ENCODE assay signal across 15 mouse cellular contexts in the genomic region with DNA sequence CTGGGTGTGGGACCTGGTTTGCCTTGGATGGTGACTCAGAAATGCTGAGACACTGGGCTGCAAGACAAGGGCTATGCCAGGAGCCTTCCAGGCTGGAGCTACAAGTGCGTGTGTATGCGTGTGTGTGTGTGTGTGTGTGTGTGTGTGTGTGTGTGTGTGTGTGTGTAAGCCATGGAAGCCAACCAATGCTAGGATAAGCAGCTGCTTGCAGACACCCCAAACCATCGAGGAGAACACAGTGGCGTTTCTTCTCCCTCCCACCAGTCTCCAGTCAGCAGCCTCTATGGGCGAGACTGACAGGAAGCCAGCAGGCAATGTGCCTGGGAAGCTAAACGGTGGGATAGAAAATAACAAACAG. TPM values are rescaled to one million over a fixed set of nuclear protein-coding genes. Genes with fewer than 3 reads are reported as not detected.
DNase-seq lines count a peak whose midpoint lies in the region; ATAC-seq lines count a peak whose summit lies in the region.
"Had no signal": no experiment of that assay in that cellular context is flagged by ENCODE, and none has a peak within 500 bp of the region (broad histone marks: within the 10 kb centered on the region; RNA-seq: fewer than 3 reads in every experiment).

No protein-coding gene starts in this region.

- intact Hi-C loops in left cerebral cortex, postnatal 14 days (cut with DNase I), result no loop called here

- peak; percentile 65 for DNase-seq in layer of hippocampus, adult 11-12 months (ENCODE audit: low spot score)
- DNase-seq in layer of hippocampus, adult 9-10 months (ENCODE audit: low spot score), result no peak
- DNase-seq in layer of hippocampus, adult 8-10 months (ENCODE audit: low spot score in 2 of 2), result peak; percentile 68
- peak; percentile 79 to 95 for DNase-seq in left cerebral cortex, postnatal 14 days (ENCODE audit: low spot score in 2 of 2)
- DNase-seq in testis, postnatal 14 days (ENCODE audit: low spot score), result no peak
- DNase-seq in cerebellum, adult 9-10 months, result no peak
- DNase-seq in testis, postnatal 10 days (ENCODE audit: low spot score), result no peak
- DNase-seq in liver, embryonic 11.5 days (ENCODE audit: low spot score), result no peak
- DNase-seq: kidney, postnatal 14 days; thymus, postnatal 25 days had no signal

- H3K4me2 ChIP-seq in liver, embryonic 11.5 days, result no peak overlapping the region
- H3K4me2 ChIP-seq: forebrain, embryonic 13.5 days; liver, embryonic 12.5 days had no signal

- H3K4me1 ChIP-seq in liver, embryonic 11.5 days (replicated peaks; ENCODE audit: control insufficient read depth, insufficient read depth, low read length), result no peaks in the 10 kb centered on the region
- H3K4me1 ChIP-seq: liver, embryonic 12.5 days had no signal

- no peak overlapping the region for H3K9ac ChIP-seq in liver, embryonic 11.5 days (ENCODE audit: low read depth, low read length)
- H3K9ac ChIP-seq: forebrain, embryonic 13.5 days; liver, embryonic 12.5 days had no signal

- no peak overlapping the region for H3K27ac ChIP-seq in liver, embryonic 11.5 days (ENCODE audit: low read depth, low read length)
- H3K27ac ChIP-seq: forebrain, embryonic 13.5 days; liver, embryonic 12.5 days; midbrain, embryonic 10.5 days had no signal

- ATAC-seq in liver, embryonic 11.5 days (replicated peaks; ENCODE audit: low FRiP score), result no peak
- ATAC-seq: forebrain, embryonic 13.5 days; inflammation-experienced regulatory T-cells, adult 6 months; liver, embryonic 12.5 days; lung, postnatal 0 days had no signal

- no peaks in the 10 kb centered on the region for H3K36me3 ChIP-seq in liver, embryonic 11.5 days (ENCODE audit: control insufficient read depth, insufficient read depth, low read length)
- H3K36me3 ChIP-seq: liver, embryonic 12.5 days; midbrain, embryonic 10.5 days had no signal

- peaks cover 2% of the 10 kb centered on the region; the same call in 1 of the 2 replicates for H3K27me3 ChIP-seq in liver, embryonic 11.5 days (replicated peaks; ENCODE audit: control insufficient read depth, insufficient read depth, low read length)

- H3K4me3 ChIP-seq in liver, embryonic 11.5 days (ENCODE audit: low read depth, low read length), result no peak overlapping the region
- H3K4me3 ChIP-seq: forebrain, embryonic 13.5 days; liver, embryonic 12.5 days; midbrain, embryonic 10.5 days had no signal

- no peaks in the 10 kb centered on the region for H3K9me3 ChIP-seq in liver, embryonic 11.5 days (ENCODE audit: control insufficient read depth, low read length)
- H3K9me3 ChIP-seq: forebrain, embryonic 13.5 days; liver, embryonic 12.5 days; midbrain, embryonic 10.5 days had no signal

- WGBS in liver, embryonic 11.5 days, result 52% methylated on average over 6 of the region's 6 CpGs

RNA-seq across cellular contexts. Expression of a gene that starts 26.9 kb away (rescaled TPM):
- 10 to 100 TPM; 41.9 to 48.4 (median 43.0) TPM for total RNA-seq in layer of hippocampus, adult 8-10 months (2022)
- 10 to 100 TPM; 46.0 to 49.5 TPM for total RNA-seq in left cerebral cortex, postnatal 14 days (2021)
- 11.6 and 13.4 TPM in 2 replicates for polyA plus RNA-seq in liver, embryonic 11.5 days (2014; fragmentation: Nextera tagmentation; extraction: Ambion mirVana)

Comparison
In these comparisons a context has a peak if more than half of its experiments do, and no peak if none do; other contexts are left out.
1. DNase-seq: peak in layer of hippocampus, adult 11-12 months (single experiment), layer of hippocampus, adult 8-10 months (2 of 2) and left cerebral cortex, postnatal 14 days (2 of 2); none in layer of hippocampus, adult 9-10 months (single experiment), testis, postnatal 14 days (single experiment), cerebellum, adult 9-10 months (single experiment), testis, postnatal 10 days (single experiment) and liver, embryonic 11.5 days (single experiment).